Mouse (Mus musculus) cerebellum, adult 11-12 months (tissue): ENCODE measurements at regions not wholly inside any gene's neighbourhood (a gene's known extent, or its start where the extent isn't known, plus 50 kb on each side); places are given as distances from the start of the nearest gene placed in this dataset.
"Not testable (repeated sequence)": the region's sequence is repeated elsewhere in the genome, so short reads cannot be mapped to it uniquely, and the experiment has no call there.

ENCODE experiments used
- DNase-seq: peaks from one replicate; pipeline ENCODE4 v3.0.0; 2022

DNA sequence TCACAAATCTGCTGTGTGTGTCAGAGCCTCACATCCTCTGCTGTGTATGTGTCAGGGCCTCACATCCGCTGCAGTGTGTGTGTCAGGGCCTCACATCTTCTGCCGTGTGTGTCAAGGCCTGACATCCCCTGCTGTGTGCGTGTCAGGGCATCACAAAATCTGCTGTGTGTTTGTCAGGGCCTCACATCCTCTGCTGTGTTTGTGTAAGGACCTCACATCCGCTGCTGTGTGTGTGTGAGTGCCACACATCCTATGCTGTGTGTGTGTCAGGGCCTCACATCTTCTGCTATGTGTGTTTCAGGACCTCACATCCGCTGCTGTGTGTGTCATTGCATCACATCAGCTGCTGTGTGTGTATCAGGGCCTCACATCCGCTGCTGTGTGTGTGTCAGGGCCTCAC, 63.3 kb downstream of the Asmt start:
- peak; percentile 0 for DNase-seq

- DNase-seq, result not testable (repeated sequence)
These were observed 81.2 kb downstream of the Asmt start for GRCm38 (mm10) chrX:170753507-170754256.
